Mouse (Mus musculus) hindlimb bud, embryonic 11.5 days (tissue): ENCODE data around the gene Gstp1.

Experiments used
- DNase-seq: peaks from one replicate; pipeline ENCODE4 v3.0.0-alpha.2; 2012; ENCODE audit warnings: low read depth, low spot score; ENCODE audit errors: extremely low spot score

Gene Gstp1

GRCm38 (mm10) chr19:4001752-4002151, 36.0 kb downstream of the Gstp1 start:
- no peak for DNase-seq

GRCm38 (mm10) chr19:4000949-4001525, 36.7 kb downstream of the Gstp1 start:
- DNase-seq, result no peak

GRCm38 (mm10) chr19:4000119-4000900, 37.5 kb downstream of the Gstp1 start, which contains the start of the genes Nudt8 and Gm49405:
Nudt8 (plus strand) TSS chr19:4000580.
Gm49405 (plus strand) TSS chr19:4000626.
- peak; percentile 97 for DNase-seq

- DNase-seq, result no peak
Measured at GRCm38 (mm10) chr19:3999121-3999730, 38.6 kb downstream of the Gstp1 start.

- DNase-seq, result no peak
Measured at GRCm38 (mm10) chr19:3998335-3998734, 39.5 kb downstream of the Gstp1 start.

- no peak for DNase-seq
Measured at GRCm38 (mm10) chr19:3997231-3997630, 40.6 kb downstream of the Gstp1 start.

GRCm38 (mm10) chr19:3996747-3997146, 41.0 kb downstream of the Gstp1 start:
- no peak for DNase-seq

GRCm38 (mm10) chr19:3996106-3996505, 41.7 kb downstream of the Gstp1 start:
- DNase-seq, result no peak

- DNase-seq, result no peak
Measured at GRCm38 (mm10) chr19:3995505-3995904, 42.3 kb downstream of the Gstp1 start.

GRCm38 (mm10) chr19:3994932-3995331, 42.9 kb downstream of the Gstp1 start:
- DNase-seq, result no peak

GRCm38 (mm10) chr19:3992416-3992815, 45.4 kb downstream of the Gstp1 start, which contains the start of gene Tbx10:
Tbx10 (plus strand) TSS chr19:3992752.
- no peak for DNase-seq

- no peak for DNase-seq
Measured at GRCm38 (mm10) chr19:3991966-3992365, 45.8 kb downstream of the Gstp1 start.

- no peak for DNase-seq
Measured at GRCm38 (mm10) chr19:3991562-3991961, 46.2 kb downstream of the Gstp1 start.

- no peak for DNase-seq
Measured at GRCm38 (mm10) chr19:3990804-3991203, 47.0 kb downstream of the Gstp1 start.

- no peak for DNase-seq
Measured at GRCm38 (mm10) chr19:3988750-3989149, 49.0 kb downstream of the Gstp1 start.

- no peak for DNase-seq
Measured at GRCm38 (mm10) chr19:3988066-3988465, 49.7 kb downstream of the Gstp1 start.

GRCm38 (mm10) chr19:3986334-3986733, 51.5 kb downstream of the Gstp1 start, which contains the start of gene Acy3:
Acy3 (plus strand) TSS chr19:3986570.
- DNase-seq, result no peak
